Mouse (Mus musculus): ENCODE measurements around the gene Dpp3. TPM values are rescaled to one million over a fixed set of nuclear protein-coding genes. Genes with fewer than 3 reads are reported as not detected.

Dpp3 gene
- 66.2 and 71.5 TPM in 2 replicates for polyA plus RNA-seq (2012)

GRCm38 (mm10) chr19:4927904-4928531 lies at the start of gene Dpp3:
TSS of gene Dpp3 (minus strand) at chr19:4928287.

GRCm38 (mm10) chr19:4961928-4962601 lies 34.0 kb upstream of the Dpp3 start, which contains the start of gene Mrpl11:
TSS of gene Mrpl11 (plus strand) at chr19:4962147.

DNA sequence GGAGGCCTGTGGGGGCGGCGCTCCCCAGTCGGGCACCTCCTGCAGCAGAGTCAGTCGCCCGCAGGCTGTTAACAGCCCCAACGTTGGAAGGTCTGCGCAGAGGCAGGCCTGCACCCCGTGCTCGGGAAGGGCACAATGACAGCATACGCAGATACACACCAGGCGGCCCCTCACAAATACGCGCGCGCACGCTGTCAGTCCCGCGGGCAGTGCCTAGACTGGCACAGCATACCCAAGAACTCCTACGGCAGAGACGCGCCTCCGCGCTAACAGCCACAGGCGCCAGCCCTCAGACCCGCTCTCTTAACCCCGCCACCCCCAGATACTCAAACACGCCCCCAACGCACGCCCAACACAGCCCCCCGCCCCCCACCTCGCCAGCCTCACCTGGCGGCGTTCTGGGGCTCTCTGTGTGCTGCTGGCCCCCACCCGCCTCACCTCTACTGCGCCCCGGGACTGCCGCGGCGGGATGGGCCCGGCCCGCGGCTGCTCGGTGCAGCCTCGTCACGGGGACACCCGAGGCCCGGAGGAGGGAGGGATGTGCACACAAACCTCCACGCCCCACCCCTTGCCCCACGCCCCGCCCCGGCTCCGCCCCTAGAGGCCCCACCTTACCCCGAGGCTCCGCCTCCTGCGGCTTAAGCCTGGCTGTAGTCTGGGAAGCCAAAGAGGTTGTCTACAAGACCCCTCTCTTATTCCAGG lies 14.6 kb upstream of the Dpp3 start, which contains the start of gene Peli3:
Gene Peli3 (minus strand): TSS at position 577 of the 702 bp plus-strand sequence.

DNA sequence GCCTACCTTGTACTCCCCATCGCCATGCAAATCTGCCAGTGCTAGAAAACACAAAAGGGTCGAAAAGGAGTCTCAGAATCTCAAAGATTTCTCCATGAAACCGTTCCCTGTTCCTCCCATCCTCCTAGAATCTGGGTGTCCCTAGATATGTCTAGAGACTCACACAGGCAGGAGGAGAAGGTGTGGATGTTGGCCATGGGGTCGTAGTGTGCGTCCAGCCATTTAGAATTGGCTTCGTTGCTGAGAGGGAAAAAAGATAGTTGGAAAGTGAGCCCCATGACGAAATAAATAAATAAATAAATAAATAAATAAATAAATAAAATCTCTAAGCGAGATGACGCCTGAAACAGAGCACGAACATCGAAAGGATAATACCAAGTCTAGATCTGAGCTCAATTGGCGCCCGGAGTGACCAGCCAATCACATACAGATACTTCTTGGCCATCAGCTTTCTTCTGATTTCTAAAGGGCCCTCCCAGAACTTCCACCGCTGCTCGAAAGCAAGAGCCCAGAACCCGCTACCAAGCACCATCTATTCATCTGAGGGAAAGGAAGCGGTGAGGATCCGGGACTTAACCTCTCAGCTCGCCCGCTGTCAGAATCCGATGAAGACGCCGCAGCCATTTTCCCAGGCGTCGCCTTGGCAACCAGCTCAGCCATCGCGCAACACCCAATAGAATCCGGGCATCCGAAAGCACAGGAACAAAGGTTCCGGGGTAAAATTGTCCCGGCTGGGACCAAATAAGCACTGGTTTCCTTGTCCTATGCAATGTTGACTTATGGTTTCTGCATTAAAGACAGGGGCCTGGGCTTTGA lies 21.9 kb downstream of the Dpp3 start, which contains the start of gene Bbs1:
Gene Bbs1 (minus strand): TSS at position 650 of the 816 bp plus-strand sequence.

GRCm38 (mm10) chr19:4878405-4879323 lies 49.4 kb downstream of the Dpp3 start, which contains the start of gene Zdhhc24:
TSS of gene Zdhhc24 (plus strand) at chr19:4878668.

GRCm38 (mm10) chr19:4877785-4878184 lies 50.3 kb downstream of the Dpp3 start, which contains the start of gene Actn3:
TSS of gene Actn3 (minus strand) at chr19:4877909.

Other genes with a start within 250 kb of the Dpp3 start
- gene Gm960, start 229.6 kb downstream of the Dpp3 start, polyA plus RNA-seq (2012), result 0.34 TPM in 1 of 2 replicates, not detected in the other
- 0.02 and 0.06 TPM in 2 replicates for gene Sptbn2, start 217.1 kb downstream of the Dpp3 start, polyA plus RNA-seq (2012)
- gene Rbm4b, start 171.8 kb downstream of the Dpp3 start, polyA plus RNA-seq (2012), result 11.2 and 13.4 TPM in 2 replicates
- 15.6 and 16.8 TPM in 2 replicates for gene Rbm4, start 134.4 kb downstream of the Dpp3 start, polyA plus RNA-seq (2012)
- 0.68 and 1.4 TPM in 2 replicates for gene Gm21992, start 116.7 kb downstream of the Dpp3 start, polyA plus RNA-seq (2012)
- 37.4 and 39.1 TPM in 2 replicates for gene Rbm14, start 116.7 kb downstream of the Dpp3 start, polyA plus RNA-seq (2012)
- gene Ccs, start 89.0 kb downstream of the Dpp3 start, polyA plus RNA-seq (2012), result 59.4 and 60.0 TPM in 2 replicates
- gene Ccdc87, start 88.9 kb downstream of the Dpp3 start, polyA plus RNA-seq (2012), result not detected in 2 replicates
- 7.5 and 11.2 TPM in 2 replicates for gene Ctsf, start 73.2 kb downstream of the Dpp3 start, polyA plus RNA-seq (2012)
- 0.37 and 1.0 TPM in 2 replicates for gene Actn3, start 50.4 kb downstream of the Dpp3 start, polyA plus RNA-seq (2012)
- gene Zdhhc24, start 49.6 kb downstream of the Dpp3 start, polyA plus RNA-seq (2012), result 2.1 and 2.3 TPM in 2 replicates
- 2.1 and 3.6 TPM in 2 replicates for gene Bbs1, start 21.7 kb downstream of the Dpp3 start, polyA plus RNA-seq (2012)
- gene Peli3, start 14.8 kb upstream of the Dpp3 start, polyA plus RNA-seq (2012), result 0.10 and 0.22 TPM in 2 replicates
- gene Mrpl11, start 33.9 kb upstream of the Dpp3 start, polyA plus RNA-seq (2012), result 58.4 and 60.2 TPM in 2 replicates
- 0.10 and 0.12 TPM in 2 replicates for gene Npas4, start 62.0 kb upstream of the Dpp3 start, polyA plus RNA-seq (2012)
- gene Slc29a2, start 95.6 kb upstream of the Dpp3 start, polyA plus RNA-seq (2012), result 4.3 and 5.5 TPM in 2 replicates
- gene B4gat1, start 110.5 kb upstream of the Dpp3 start, polyA plus RNA-seq (2012), result 6.1 and 9.4 TPM in 2 replicates
- gene AC124502.3, start 110.6 kb upstream of the Dpp3 start, polyA plus RNA-seq (2012), result 0.13 and 1.3 TPM in 2 replicates
- gene Brms1, start 113.1 kb upstream of the Dpp3 start, polyA plus RNA-seq (2012), result 94.5 and 120 TPM in 2 replicates
- gene Rin1, start 122.2 kb upstream of the Dpp3 start, polyA plus RNA-seq (2012), result 1.2 and 1.8 TPM in 2 replicates
- 0.77 and 1.7 TPM in 2 replicates for gene Cd248, start 139.8 kb upstream of the Dpp3 start, polyA plus RNA-seq (2012)
- gene Tmem151a, start 157.2 kb upstream of the Dpp3 start, polyA plus RNA-seq (2012), result 0.29 and 1.6 TPM in 2 replicates
- 17.5 and 18.7 TPM in 2 replicates for gene Yif1a, start 160.3 kb upstream of the Dpp3 start, polyA plus RNA-seq (2012)
- gene Cnih2, start 170.2 kb upstream of the Dpp3 start, polyA plus RNA-seq (2012), result 3.6 and 6.3 TPM in 2 replicates
- gene Rab1b, start 178.8 kb upstream of the Dpp3 start, polyA plus RNA-seq (2012), result 262 and 300 TPM in 2 replicates
- gene Klc2, start 190.3 kb upstream of the Dpp3 start, polyA plus RNA-seq (2012), result 22.7 and 28.8 TPM in 2 replicates

Data from megakaryocyte-erythroid progenitor cell, adult 5 weeks (primary cell).